Mouse (Mus musculus): ENCODE data around the gene Lgi4.
A peak's percentile ranks its signal among the peaks of the same experiment; 100 is the strongest.

Lgi4 gene

GRCm38 (mm10) chr7:31076492-31076891 is 17.4 kb downstream of the Lgi4 start, which contains the start of gene Fxyd3:
TSS of gene Fxyd3 (minus strand) at chr7:31076704.
- no peak for DNase-seq (ENCODE audit: low read depth, low spot score)

GRCm38 (mm10) chr7:31077470-31077869 is 18.3 kb downstream of the Lgi4 start:
- no peak for DNase-seq (ENCODE audit: low read depth, low spot score)

GRCm38 (mm10) chr7:31077885-31078445 is 18.8 kb downstream of the Lgi4 start:
- DNase-seq (ENCODE audit: low read depth, low spot score) = peak; percentile 67

- DNase-seq (ENCODE audit: low read depth, low spot score) = no peak
Measured at GRCm38 (mm10) chr7:31079670-31080069, 20.5 kb downstream of the Lgi4 start.

- no peak for DNase-seq (ENCODE audit: low read depth, low spot score)
Measured at GRCm38 (mm10) chr7:31080611-31081010, 21.5 kb downstream of the Lgi4 start.

GRCm38 (mm10) chr7:31081106-31081505 is 22.0 kb downstream of the Lgi4 start:
- DNase-seq (ENCODE audit: low read depth, low spot score) = no peak

GRCm38 (mm10) chr7:31082106-31082505 is 23.0 kb downstream of the Lgi4 start:
- no peak for DNase-seq (ENCODE audit: low read depth, low spot score)

GRCm38 (mm10) chr7:31082831-31083588 is 23.9 kb downstream of the Lgi4 start:
- no peak for DNase-seq (ENCODE audit: low read depth, low spot score)

- DNase-seq (ENCODE audit: low read depth, low spot score) = no peak
Measured at GRCm38 (mm10) chr7:31084140-31084539, 25.0 kb downstream of the Lgi4 start.

GRCm38 (mm10) chr7:31085171-31085570 is 26.0 kb downstream of the Lgi4 start:
- DNase-seq (ENCODE audit: low read depth, low spot score) = peak; percentile 44

- DNase-seq (ENCODE audit: low read depth, low spot score) = no peak
Measured at GRCm38 (mm10) chr7:31086175-31086755, 27.1 kb downstream of the Lgi4 start.

- DNase-seq (ENCODE audit: low read depth, low spot score) = no peak
Measured at GRCm38 (mm10) chr7:31087262-31087661, 28.1 kb downstream of the Lgi4 start.

GRCm38 (mm10) chr7:31088206-31088605 is 29.1 kb downstream of the Lgi4 start:
- DNase-seq (ENCODE audit: low read depth, low spot score) = no peak

GRCm38 (mm10) chr7:31089721-31090120 is 30.6 kb downstream of the Lgi4 start:
- no peak for DNase-seq (ENCODE audit: low read depth, low spot score)

- peak; percentile 34 for DNase-seq (ENCODE audit: low read depth, low spot score)
Measured at GRCm38 (mm10) chr7:31094774-31095501, 35.8 kb downstream of the Lgi4 start.

- DNase-seq (ENCODE audit: low read depth, low spot score) = no peak
Measured at GRCm38 (mm10) chr7:31096892-31097564, 37.9 kb downstream of the Lgi4 start.

GRCm38 (mm10) chr7:31097583-31098248 is 38.6 kb downstream of the Lgi4 start:
- peak; percentile 93 for DNase-seq (ENCODE audit: low read depth, low spot score)

GRCm38 (mm10) chr7:31098697-31099611 is 39.8 kb downstream of the Lgi4 start:
- peak; percentile 60 for DNase-seq (ENCODE audit: low read depth, low spot score)

GRCm38 (mm10) chr7:31099612-31099982 is 40.5 kb downstream of the Lgi4 start:
- peak; percentile 30 for DNase-seq (ENCODE audit: low read depth, low spot score)

- DNase-seq (ENCODE audit: low read depth, low spot score) = no peak
Measured at GRCm38 (mm10) chr7:31100786-31101185, 41.6 kb downstream of the Lgi4 start.
